Mouse (Mus musculus) liver, embryonic 14.5 days (tissue): ENCODE measurements at regions not wholly inside any gene's neighbourhood (a gene's known extent, or its start where the extent isn't known, plus 50 kb on each side); places are given as distances from the start of the nearest gene placed in this dataset.

Source experiments
- ATAC-seq: fragments of 200-750 bp; cut with Nextera tagmentation; 2 replicates; pipeline ENCODE4 v1.8.0; 2017; ENCODE audit warnings: moderate number of reproducible peaks, mild to moderate bottlenecking, moderate library complexity; ENCODE audit not compliant: insufficient read depth
- DNase-seq, 3 experiments: peaks; one replicate each; pipeline ENCODE4 v3.0.0-alpha.2; 2012 to 2013; ENCODE audit warnings: low read depth in 3 of 3, low spot score in 3 of 3
- H3K27ac ChIP-seq: fragments of 300-500 bp; sonication (generic); 2 replicates; pipeline ENCODE4 v1.5.1; 2014; ENCODE audit warnings: moderate library complexity, mild to moderate bottlenecking, control low read depth, inconsistent platforms
- H3K27me3 ChIP-seq: fragments of 300-500 bp; sonication (generic); 2 replicates; pipeline ENCODE4 v1.6.1; 2014; ENCODE audit warnings: mild to moderate bottlenecking, low read length, moderate library complexity; ENCODE audit not compliant: control insufficient read depth, insufficient read depth
- H3K36me3 ChIP-seq: fragments of 300-500 bp; sonication (generic); replicated peaks from 2 replicates; pipeline ENCODE4 v1.6.1; 2014; ENCODE audit warnings: low read depth; ENCODE audit not compliant: control insufficient read depth, insufficient read depth
- H3K4me1 ChIP-seq, 2 experiments: fragments of 200-500 bp in 1 of 2; fragments of 300-500 bp in 1 of 2; sonication (generic) in 1 of 2; replicated peaks; 2 replicates each; pipeline ENCODE4 v1.6.1; 2012 to 2014; ENCODE audit warnings: antibody characterized with exemption in 1 of 2, inconsistent platforms in 1 of 2, low read length in 1 of 2; ENCODE audit not compliant: control insufficient read depth in 2 of 2, insufficient read depth in 2 of 2
- H3K4me2 ChIP-seq: fragments of 300-500 bp; sonication (generic); 2 replicates; pipeline ENCODE4 v1.6.1; 2014; ENCODE audit warnings: low read depth, mild to moderate bottlenecking, control low read depth, moderate library complexity
- H3K4me3 ChIP-seq, 2 experiments: fragments of 200-500 bp in 1 of 2; fragments of 300-500 bp in 1 of 2; sonication (generic) in 1 of 2; 2 replicates each; pipeline ENCODE4 v1.5.1; 2012 to 2014; ENCODE audit warnings: low read depth in 2 of 2, low read length in 2 of 2, mild to moderate bottlenecking in 2 of 2, control low read depth in 1 of 2, inconsistent platforms in 1 of 2, moderate library complexity in 1 of 2; ENCODE audit not compliant: insufficient read depth in 1 of 2
- H3K9ac ChIP-seq: fragments of 300-500 bp; sonication (generic); replicated peaks from 2 replicates; pipeline ENCODE4 v1.6.1; 2014; ENCODE audit warnings: mild to moderate bottlenecking, control low read depth, moderate library complexity
- H3K9me3 ChIP-seq: fragments of 300-500 bp; sonication (generic); 2 replicates; pipeline ENCODE4 v1.6.1; 2016; ENCODE audit warnings: low read length, mixed read lengths; ENCODE audit not compliant: control insufficient read depth
- CTCF ChIP-seq: IDR thresholded peaks from 2 replicates; pipeline ENCODE4 v1.5.1; 2016; ENCODE audit warnings: antibody characterized with exemption, low read depth, control low read depth
- EP300 ChIP-seq: IDR thresholded peaks from 2 replicates; pipeline ENCODE4 v1.6.1; 2016; ENCODE audit warnings: antibody characterized with exemption, low read depth
- WGBS: fragments of 180-500 bp; shearing (Covaris S2); extraction: QIAGEN DNeasy Blood & Tissue Kit; methylation state at CpG from one replicate; pipeline ENCODE4 v1.1.7; 2014; ENCODE audit not compliant: insufficient replicate concordance; 5-methylcytosine and 5-hydroxymethylcytosine counted together

DNA sequence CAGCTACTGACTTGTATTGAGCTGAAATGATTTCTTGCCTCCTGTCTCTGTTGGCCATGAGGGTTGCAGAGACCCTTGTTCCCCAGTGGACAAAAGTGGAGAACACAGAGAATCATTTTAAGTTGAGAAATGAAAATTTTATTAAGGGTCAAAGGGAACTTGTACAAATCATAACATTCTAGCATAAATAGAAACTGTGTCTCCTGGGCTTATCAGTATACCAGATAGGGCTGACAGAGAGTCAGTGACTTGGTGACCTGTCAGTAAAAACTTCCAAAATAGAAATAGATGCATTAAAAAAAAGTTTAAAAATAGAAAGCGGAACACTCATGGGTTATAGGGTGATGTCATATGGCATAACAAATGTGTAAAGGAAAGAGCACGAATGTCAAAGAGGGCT, 117.9 kb downstream of the Thbs2 start:
- TF ChIP-seq EP300 (no peak), CTCF (no peak)
- H3K4me2 ChIP-seq: no peak overlapping the region
- WGBS: 42% methylated on average over 2 of the region's 2 CpGs
- no peak overlapping the region for H3K9ac ChIP-seq
- H3K9me3 ChIP-seq: no peaks in the 10 kb centered on the region
- H3K36me3 ChIP-seq: no peaks in the 10 kb centered on the region
- no peak overlapping the region for H3K27ac ChIP-seq
- H3K4me1 ChIP-seq: peaks cover 0 to 5% of the 10 kb centered on the region in 2 experiments; a peak in 1 of 4 replicates
- no peak for DNase-seq
- no peak for ATAC-seq
- no peaks in the 10 kb centered on the region for H3K27me3 ChIP-seq
- no peak overlapping the region for H3K4me3 ChIP-seq

DNA sequence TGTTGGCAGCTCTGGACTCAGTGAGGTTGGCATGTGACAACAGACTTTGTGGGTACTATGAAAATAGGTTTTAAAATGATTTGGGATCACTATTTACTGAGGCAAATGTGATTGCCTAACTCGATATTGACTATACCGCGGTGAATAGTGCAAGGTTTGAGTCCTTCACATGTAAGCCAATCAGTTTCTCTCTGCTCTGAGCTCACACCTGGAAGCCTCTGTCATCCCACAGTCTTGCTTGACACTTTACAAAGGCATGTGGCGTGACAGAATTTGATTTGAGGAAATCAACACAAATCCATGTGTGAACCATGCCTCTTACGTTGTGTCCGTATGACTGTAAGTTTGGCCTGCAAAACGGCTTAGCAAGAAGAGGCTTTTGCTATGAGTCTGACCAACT, 122.9 kb downstream of the Thbs2 start:
- no peaks in the 10 kb centered on the region for H3K36me3 ChIP-seq
- 71% methylated on average over 7 of the region's 7 CpGs for WGBS
- TF ChIP-seq EP300 (no peak), CTCF (no peak)
- no peak for DNase-seq
- no peak overlapping the region for H3K4me3 ChIP-seq
- no peaks in the 10 kb centered on the region for H3K9me3 ChIP-seq
- H3K27ac ChIP-seq: no peak overlapping the region
- no peak for ATAC-seq
- H3K27me3 ChIP-seq: no peaks in the 10 kb centered on the region
- H3K9ac ChIP-seq: no peak overlapping the region
- no peak overlapping the region for H3K4me2 ChIP-seq
- H3K4me1 ChIP-seq: 0 out of 4 replicates have a peak, but pooled peaks cover 0 to 5% of the 10 kb centered on the region in 2 experiments

GRCm38 (mm10) chr17:14570266-14570775, 123.7 kb downstream of the Thbs2 start:
- Histone ChIP-seq H3K4me2 (no peak overlapping the region), H3K9ac (no peak overlapping the region), H3K27me3 (no peaks in the 10 kb centered on the region), H3K36me3 (no peaks in the 10 kb centered on the region), H3K4me1 (0 out of 4 replicates have a peak, but pooled peaks cover 0 to 2% of the 10 kb centered on the region in 2 experiments), H3K4me3 (no peak overlapping the region), H3K27ac (no peak overlapping the region), H3K9me3 (no peaks in the 10 kb centered on the region)
- no peak for ATAC-seq
- no peak for TF ChIP-seq EP300
- TF ChIP-seq CTCF: no peak
- no peak for DNase-seq
- 48% methylated on average over 6 of the region's 6 CpGs for WGBS

DNA sequence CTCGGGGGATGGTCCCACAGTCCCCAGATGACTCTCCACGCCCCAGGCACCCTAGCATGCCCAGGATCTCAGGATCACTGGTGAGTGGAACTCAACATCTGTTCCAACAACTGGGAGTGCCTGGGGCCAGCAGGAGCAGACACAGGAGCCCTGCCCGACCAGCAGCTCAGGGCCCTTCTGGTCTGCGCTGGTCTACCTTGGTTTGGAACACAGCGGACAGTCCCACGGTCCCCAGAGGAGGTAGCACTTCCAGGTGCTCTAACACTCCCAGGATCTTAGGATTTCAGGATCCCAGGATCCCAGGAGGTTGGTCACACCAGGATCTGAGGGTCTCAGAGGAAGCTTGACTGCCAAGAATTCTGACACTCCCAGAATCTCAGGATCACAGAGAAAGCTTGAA, 131.8 kb downstream of the Thbs2 start:
- H3K27ac ChIP-seq: no peak overlapping the region
- H3K4me2 ChIP-seq: no peak overlapping the region
- no peak overlapping the region for H3K9ac ChIP-seq
- no peaks in the 10 kb centered on the region for H3K4me1 ChIP-seq
- 57% methylated on average over 6 of the region's 6 CpGs for WGBS
- no peaks in the 10 kb centered on the region for H3K36me3 ChIP-seq
- ATAC-seq (no peak), DNase-seq (no peak)
- H3K27me3 ChIP-seq: no peaks in the 10 kb centered on the region
- no peak overlapping the region for H3K4me3 ChIP-seq
- TF ChIP-seq EP300 (no peak), CTCF (no peak)
- H3K9me3 ChIP-seq: no peaks in the 10 kb centered on the region

GRCm38 (mm10) chr17:14557214-14557613, 136.8 kb downstream of the Thbs2 start:
- H3K4me3 ChIP-seq: no peak overlapping the region
- TF ChIP-seq CTCF (no peak), EP300 (no peak)
- no peak for ATAC-seq
- no peak overlapping the region for H3K9ac ChIP-seq
- no peaks in the 10 kb centered on the region for H3K36me3 ChIP-seq
- no peak for DNase-seq
- H3K9me3 ChIP-seq: no peaks in the 10 kb centered on the region
- no peaks in the 10 kb centered on the region for H3K4me1 ChIP-seq
- H3K27ac ChIP-seq: no peak overlapping the region
- H3K4me2 ChIP-seq: no peak overlapping the region
- no peaks in the 10 kb centered on the region for H3K27me3 ChIP-seq
